ENCODE assay signal across 20 mouse cellular contexts in the genomic region with DNA sequence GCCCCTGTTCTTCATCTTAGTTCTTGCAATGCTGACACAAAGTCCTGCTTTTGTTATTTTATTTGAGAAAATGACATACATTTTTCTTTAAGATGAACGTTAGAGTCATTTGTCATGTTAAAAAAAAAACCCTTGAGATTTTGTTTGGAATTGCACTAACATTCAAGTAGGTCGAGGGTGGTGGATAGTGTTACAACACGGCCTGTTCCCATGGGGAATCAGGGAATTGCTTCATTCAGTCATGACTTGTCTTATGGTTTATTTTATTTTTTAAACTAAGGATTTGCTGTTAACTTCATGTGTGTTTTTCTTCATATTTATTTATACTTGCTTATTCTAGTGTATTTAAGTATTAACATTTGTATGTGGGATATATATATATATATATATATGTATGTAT.
A peak's percentile ranks its signal among the peaks of the same experiment; 100 is the strongest.
DNase-seq lines count a peak whose midpoint lies in the region; TF ChIP-seq lines count a peak whose summit lies in the region.
"Had no signal": no experiment of that assay in that cellular context is flagged by ENCODE, and none has a peak within 500 bp of the region (broad histone marks: within the 10 kb centered on the region; RNA-seq: fewer than 3 reads in every experiment).

No protein-coding gene starts in this region.

- peak; percentile 50 for DNase-seq in adrenal gland, postnatal 10 days
- no peak for DNase-seq in adrenal gland, adult 8-10 months
- DNase-seq in heart, adult 11 months: peak; percentile 22
- DNase-seq in heart, adult 8-10 months (ENCODE audit: low spot score): no peak
- peak; percentile 8 for DNase-seq in embryo, embryonic 10.5 days (ENCODE audit: low spot score)
- DNase-seq in layer of hippocampus, adult 9-11 months: no peak
- no peak for DNase-seq in urinary bladder, postnatal 10 days (ENCODE audit: low spot score)
- DNase-seq: adrenal gland, postnatal 25 days; cerebellum, adult 11 months; cerebellum, adult 9-10 months; cerebellum, postnatal 25 days; heart, adult 2 months; kidney, adult 2 months had no signal

- H3K4me2 ChIP-seq in myocyte (ENCODE audit: low read depth): no peak overlapping the region
- H3K4me2 ChIP-seq: embryonic facial prominence, embryonic 15.5 days; forebrain, embryonic 15.5 days; heart, embryonic 12.5 days; hindbrain, embryonic 14.5 days; intestine, embryonic 15.5 days had no signal

- no peak for TF ChIP-seq POLR2A in myocyte (IDR thresholded peaks at IDR 0.05; ENCODE audit: insufficient read length, low read depth)

- no peaks in the 10 kb centered on the region for H3K27me3 ChIP-seq in myocyte (ENCODE audit: control insufficient read depth, insufficient read depth, insufficient read length)
- H3K27me3 ChIP-seq: embryonic facial prominence, embryonic 15.5 days; forebrain, embryonic 15.5 days; heart, embryonic 12.5 days; intestine, embryonic 15.5 days had no signal

- H3K36me3 ChIP-seq in myocyte (ENCODE audit: control insufficient read depth, insufficient read depth): no peaks in the 10 kb centered on the region
- H3K36me3 ChIP-seq: embryonic facial prominence, embryonic 15.5 days; forebrain, embryonic 15.5 days; heart, embryonic 12.5 days; hindbrain, embryonic 10.5 days; intestine, embryonic 15.5 days had no signal

- H3K79me2 ChIP-seq in myocyte (ENCODE audit: control insufficient read depth, insufficient read depth): no peaks in the 10 kb centered on the region

- no peak overlapping the region for H3K4me3 ChIP-seq in myocyte
- H3K4me3 ChIP-seq: embryonic facial prominence, embryonic 15.5 days; forebrain, embryonic 15.5 days; heart, adult 2 months; heart, embryonic 12.5 days; hindbrain, embryonic 10.5 days; intestine, embryonic 15.5 days had no signal

- H3ac ChIP-seq in myocyte (ENCODE audit: control insufficient read depth, insufficient read length): no peak overlapping the region

TF ChIP-seq in myocyte, 11 proteins besides CTCF, POLR2A, EP300 and RAD21:
- TF ChIP-seq CEBPB (IDR thresholded peaks at IDR 0.05; ENCODE audit: insufficient read depth, poor library complexity, severe bottlenecking) (0 out of 2 replicates have a peak, but pooled peaks have one; percentile 23), TCF3 (IDR thresholded peaks at IDR 0.05; ENCODE audit: insufficient read length, low read depth) (no peak), TCF12 (IDR thresholded peaks at IDR 0.05; ENCODE audit: insufficient read depth, poor library complexity, severe bottlenecking) (no peak), E2F4 (IDR thresholded peaks at IDR 0.05; ENCODE audit: insufficient read depth) (no peak), SRF (IDR thresholded peaks at IDR 0.05; ENCODE audit: control insufficient read depth, insufficient read length, low read depth) (no peak)

Comparison
In these comparisons a context has a peak if more than half of its experiments do, and no peak if none do; other contexts are left out.
1. DNase-seq: peak in adrenal gland, postnatal 10 days (single experiment), heart, adult 11 months (single experiment) and embryo, embryonic 10.5 days (single experiment); none in adrenal gland, adult 8-10 months (single experiment), heart, adult 8-10 months (single experiment), layer of hippocampus, adult 9-11 months (single experiment) and urinary bladder, postnatal 10 days (single experiment).